Mouse (Mus musculus): ENCODE measurements around the gene Aebp2.

DNA sequence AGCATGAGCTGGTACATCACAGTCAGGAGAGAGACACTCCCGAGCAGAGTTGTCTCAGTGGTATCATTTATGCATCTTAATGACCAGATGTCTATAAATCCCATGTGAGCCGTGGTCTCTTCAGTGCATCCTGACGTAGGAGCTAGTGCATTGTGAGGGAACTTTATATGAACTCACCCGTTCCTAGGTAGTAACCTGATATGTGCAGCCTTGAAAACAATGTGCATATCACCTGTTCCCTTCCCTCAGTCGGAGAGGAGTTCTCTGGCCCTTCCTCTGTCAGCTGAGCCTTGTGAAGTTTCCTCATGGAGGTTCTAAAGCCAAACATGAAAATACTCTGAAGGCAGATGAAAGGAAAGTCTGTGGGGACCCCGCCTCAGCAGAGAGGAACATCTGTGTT, 78.8 kb downstream of the Aebp2 start:
- no peak for TF ChIP-seq POLR2A (IDR thresholded peaks at IDR 0.05; ENCODE audit: low read depth, low read length)
- TF ChIP-seq CTCF (IDR thresholded peaks at IDR 0.05; ENCODE audit: borderline replicate concordance, insufficient read depth, low read length), result no peak

Data from embryonic fibroblast, embryonic 13.5 days (primary cell).